Mouse (Mus musculus) neural tube, embryonic 11.5 days (tissue): Measurements from ENCODE around the gene Zdhhc14. TPM values are rescaled to one million over a fixed set of nuclear protein-coding genes. Genes with fewer than 3 reads are reported as not detected.

Source experiments
- ATAC-seq: fragments of 200-750 bp; cut with Nextera tagmentation; 2 replicates; pipeline ENCODE4 v1.8.0; 2017; ENCODE audit warnings: moderate number of reproducible peaks, mild to moderate bottlenecking, moderate TSS enrichment, moderate library complexity; ENCODE audit not compliant: insufficient read depth, low FRiP score, low TSS enrichment
- DNase-seq: peaks from one replicate; pipeline ENCODE4 v3.0.0-alpha.2; 2015; ENCODE audit warnings: low spot score
- H3K27ac ChIP-seq: fragments of 300-500 bp; sonication (generic); 2 replicates; pipeline ENCODE4 v1.5.1; 2014; ENCODE audit warnings: low read depth, mild to moderate bottlenecking, low read length
- H3K27me3 ChIP-seq: fragments of 300-500 bp; sonication (generic); 2 replicates; pipeline ENCODE4 v1.6.1; 2014; ENCODE audit warnings: mild to moderate bottlenecking, low read length, mixed read lengths; ENCODE audit not compliant: control insufficient read depth, insufficient read depth
- H3K36me3 ChIP-seq: fragments of 300-500 bp; sonication (generic); 2 replicates; pipeline ENCODE4 v1.6.1; 2014; ENCODE audit warnings: mild to moderate bottlenecking, low read length, moderate library complexity, mixed read lengths; ENCODE audit not compliant: control insufficient read depth, insufficient read depth
- H3K4me1 ChIP-seq: fragments of 300-500 bp; sonication (generic); 2 replicates; pipeline ENCODE4 v1.6.1; 2014; ENCODE audit warnings: low read length, mixed read lengths; ENCODE audit not compliant: control insufficient read depth, insufficient read depth
- H3K4me2 ChIP-seq: fragments of 300-500 bp; sonication (generic); 2 replicates; pipeline ENCODE4 v1.6.1; 2014; ENCODE audit warnings: low read depth, mild to moderate bottlenecking, moderate library complexity
- H3K4me3 ChIP-seq: fragments of 300-500 bp; sonication (generic); 2 replicates; pipeline ENCODE4 v1.5.1; 2014; ENCODE audit warnings: low read depth, low read length
- H3K9ac ChIP-seq: fragments of 300-500 bp; sonication (generic); 2 replicates; pipeline ENCODE4 v1.6.1; 2014; ENCODE audit warnings: mild to moderate bottlenecking, low read length
- H3K9me3 ChIP-seq: fragments of 300-500 bp; sonication (generic); 2 replicates; pipeline ENCODE4 v1.6.1; 2016; ENCODE audit warnings: low read length; ENCODE audit not compliant: control insufficient read depth
- WGBS: fragments of 180-500 bp; shearing (Covaris S2); extraction: QIAGEN DNeasy Blood & Tissue Kit; methylation state at CpG from one replicate; pipeline ENCODE4 v1.1.7; 2014; 5-methylcytosine and 5-hydroxymethylcytosine counted together
- polyA plus RNA-seq: library from polyadenylated mRNA; unstranded; fragments of >200 nt; fragmentation: Nextera tagmentation; extraction: Ambion mirVana; gene quantifications from 2 replicates; pipeline ENCODE4 v1.2.1, GENCODE M21; 2014

Gene Zdhhc14
- polyA plus RNA-seq, 1 experiment from 2014 or later = 2.6 TPM

- 85% methylated on average over 15 of the region's 15 CpGs for WGBS
- Histone ChIP-seq H3K4me1 (no peaks in the 10 kb centered on the region), H3K27me3 (no peaks in the 10 kb centered on the region), H3K4me3 (no peak overlapping the region), H3K36me3 (no peaks in the 10 kb centered on the region), H3K9me3 (no peaks in the 10 kb centered on the region), H3K4me2 (no peak overlapping the region), H3K9ac (no peak overlapping the region), H3K27ac (no peak overlapping the region)
- ATAC-seq (no peak), DNase-seq (no peak)
These were observed 150.8 kb downstream of the Zdhhc14 start for GRCm38 (mm10) chr17:5642918-5643721.

- H3K36me3 ChIP-seq = no peaks in the 10 kb centered on the region
- no peak for DNase-seq
- no peaks in the 10 kb centered on the region for H3K27me3 ChIP-seq
- ATAC-seq = no peak
- H3K9me3 ChIP-seq = no peaks in the 10 kb centered on the region
- no peak overlapping the region for H3K27ac ChIP-seq
- no peak overlapping the region for H3K9ac ChIP-seq
- no peak overlapping the region for H3K4me2 ChIP-seq
- 88% methylated on average over 4 of the region's 4 CpGs for WGBS
- H3K4me1 ChIP-seq = no peaks in the 10 kb centered on the region
- no peak overlapping the region for H3K4me3 ChIP-seq
These were observed 157.8 kb downstream of the Zdhhc14 start for GRCm38 (mm10) chr17:5650124-5650523.

GRCm38 (mm10) chr17:5650642-5651041 is 158.3 kb downstream of the Zdhhc14 start:
- H3K36me3 ChIP-seq = no peaks in the 10 kb centered on the region
- 84% methylated on average over 4 of the region's 4 CpGs for WGBS
- H3K9ac ChIP-seq = no peak overlapping the region
- H3K4me2 ChIP-seq = no peak overlapping the region
- H3K9me3 ChIP-seq = no peaks in the 10 kb centered on the region
- H3K27ac ChIP-seq = no peak overlapping the region
- no peak overlapping the region for H3K4me3 ChIP-seq
- no peaks in the 10 kb centered on the region for H3K4me1 ChIP-seq
- H3K27me3 ChIP-seq = no peaks in the 10 kb centered on the region
- ATAC-seq (no peak), DNase-seq (no peak)

- DNase-seq (no peak), ATAC-seq (no peak)
- H3K9ac ChIP-seq = no peak overlapping the region
- 88% methylated on average over 4 of the region's 4 CpGs for WGBS
- H3K4me1 ChIP-seq = no peaks in the 10 kb centered on the region
- no peak overlapping the region for H3K27ac ChIP-seq
- H3K9me3 ChIP-seq = no peaks in the 10 kb centered on the region
- no peak overlapping the region for H3K4me3 ChIP-seq
- no peaks in the 10 kb centered on the region for H3K36me3 ChIP-seq
- H3K27me3 ChIP-seq = no peaks in the 10 kb centered on the region
- H3K4me2 ChIP-seq = no peak overlapping the region
These were observed 159.2 kb downstream of the Zdhhc14 start for GRCm38 (mm10) chr17:5651551-5651950.

- Histone ChIP-seq H3K4me1 (no peaks in the 10 kb centered on the region), H3K4me3 (no peak overlapping the region), H3K36me3 (no peaks in the 10 kb centered on the region), H3K4me2 (no peak overlapping the region), H3K9me3 (no peaks in the 10 kb centered on the region), H3K9ac (no peak overlapping the region), H3K27me3 (no peaks in the 10 kb centered on the region), H3K27ac (no peak overlapping the region)
- 84% methylated on average over 9 of the region's 9 CpGs for WGBS
- DNase-seq (no peak), ATAC-seq (no peak)
These were observed 161.6 kb downstream of the Zdhhc14 start for GRCm38 (mm10) chr17:5653981-5654380.

GRCm38 (mm10) chr17:5655536-5655935 is 163.2 kb downstream of the Zdhhc14 start:
- Histone ChIP-seq H3K9ac (no peak overlapping the region), H3K27ac (no peak overlapping the region), H3K4me3 (no peak overlapping the region), H3K27me3 (no peaks in the 10 kb centered on the region), H3K9me3 (no peaks in the 10 kb centered on the region), H3K4me2 (no peak overlapping the region), H3K4me1 (0 out of 2 replicates have a peak, but pooled peaks cover 4% of the 10 kb centered on the region), H3K36me3 (no peaks in the 10 kb centered on the region)
- WGBS = 92% methylated on average over 4 of the region's 4 CpGs
- ATAC-seq (no peak), DNase-seq (no peak)

- no peak for DNase-seq
- H3K4me3 ChIP-seq = no peak overlapping the region
- ATAC-seq = no peak
- H3K9ac ChIP-seq = no peak overlapping the region
- 0 out of 2 replicates have a peak, but pooled peaks cover 4% of the 10 kb centered on the region for H3K4me1 ChIP-seq
- no peaks in the 10 kb centered on the region for H3K9me3 ChIP-seq
- no peaks in the 10 kb centered on the region for H3K27me3 ChIP-seq
- no peak overlapping the region for H3K27ac ChIP-seq
- 30% methylated on average over 8 of the region's 8 CpGs for WGBS
- no peaks in the 10 kb centered on the region for H3K36me3 ChIP-seq
- no peak overlapping the region for H3K4me2 ChIP-seq
These were observed 168.1 kb downstream of the Zdhhc14 start for GRCm38 (mm10) chr17:5660317-5661080.

GRCm38 (mm10) chr17:5666652-5667051 is 174.3 kb downstream of the Zdhhc14 start:
- Histone ChIP-seq H3K36me3 (no peaks in the 10 kb centered on the region), H3K27ac (no peak overlapping the region)
- 75% methylated on average over 8 of the region's 8 CpGs for WGBS

GRCm38 (mm10) chr17:5668456-5668855 is 176.1 kb downstream of the Zdhhc14 start:
- no peak overlapping the region for H3K4me2 ChIP-seq
- H3K4me3 ChIP-seq = no peak overlapping the region
- no peaks in the 10 kb centered on the region for H3K36me3 ChIP-seq
- no peak overlapping the region for H3K9ac ChIP-seq
- no peak overlapping the region for H3K27ac ChIP-seq
- ATAC-seq = no peak
- no peaks in the 10 kb centered on the region for H3K4me1 ChIP-seq
- no peak for DNase-seq
- 40% methylated on average over 3 of the region's 3 CpGs for WGBS
- H3K27me3 ChIP-seq = no peaks in the 10 kb centered on the region
- no peaks in the 10 kb centered on the region for H3K9me3 ChIP-seq

More at GRCm38 (mm10) chr17:5666652-5667051, 174.3 kb downstream of the Zdhhc14 start:
- Histone ChIP-seq H3K27me3 (no peaks in the 10 kb centered on the region), H3K9ac (no peak overlapping the region), H3K4me1 (no peaks in the 10 kb centered on the region), H3K4me2 (no peak overlapping the region), H3K9me3 (no peaks in the 10 kb centered on the region), H3K4me3 (no peak overlapping the region)
- no peak for ATAC-seq
- no peak for DNase-seq
